Mouse (Mus musculus) frontal cortex, postnatal 14 days (tissue): ENCODE results near the gene Mia.

Source experiments
- DNase-seq, 2 experiments: peaks; one replicate each; pipeline ENCODE4 v3.0.0; 2022; ENCODE audit warnings: low spot score in 2 of 2

Gene Mia

DNA sequence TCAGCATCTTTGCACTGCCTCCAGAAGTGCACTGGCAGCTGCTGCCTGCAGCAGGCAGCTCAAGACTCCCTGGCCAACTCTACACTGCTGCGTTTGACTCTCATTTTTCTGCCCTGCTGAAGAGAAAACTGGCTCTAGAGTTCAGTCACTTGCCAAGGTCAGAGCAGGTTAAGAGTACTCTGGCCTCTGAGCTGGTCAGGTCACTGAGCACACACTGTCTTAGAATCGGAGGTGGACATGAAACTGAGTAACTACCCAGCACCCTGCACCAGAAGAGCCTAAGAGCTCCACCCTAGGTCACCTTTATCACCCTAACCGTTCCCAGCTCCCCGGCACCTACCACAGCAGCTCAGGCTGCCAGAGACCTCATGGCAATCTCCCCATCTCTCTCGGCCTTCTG, 5.0 kb upstream of the Mia start:
- no peak for DNase-seq

DNA sequence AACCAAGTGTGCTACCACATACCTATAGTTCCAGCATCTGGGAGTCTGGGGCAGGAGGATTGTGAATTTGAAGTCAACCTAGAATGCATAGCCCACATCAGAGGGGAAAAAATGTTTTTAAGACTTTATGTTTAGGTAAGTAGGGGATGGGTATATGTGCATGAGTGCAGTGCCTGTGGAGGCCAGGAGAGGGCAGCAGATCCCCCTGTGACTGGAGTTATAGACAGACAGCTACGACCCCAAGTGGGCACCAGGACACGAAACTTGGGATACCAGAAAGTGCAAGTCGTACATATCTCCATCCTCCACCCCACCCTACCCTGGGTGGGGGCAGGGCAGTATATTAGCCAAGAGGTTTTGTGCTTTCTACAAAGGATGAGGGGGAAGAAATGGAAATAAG, 4.0 kb upstream of the Mia start:
- no peak for DNase-seq

DNA sequence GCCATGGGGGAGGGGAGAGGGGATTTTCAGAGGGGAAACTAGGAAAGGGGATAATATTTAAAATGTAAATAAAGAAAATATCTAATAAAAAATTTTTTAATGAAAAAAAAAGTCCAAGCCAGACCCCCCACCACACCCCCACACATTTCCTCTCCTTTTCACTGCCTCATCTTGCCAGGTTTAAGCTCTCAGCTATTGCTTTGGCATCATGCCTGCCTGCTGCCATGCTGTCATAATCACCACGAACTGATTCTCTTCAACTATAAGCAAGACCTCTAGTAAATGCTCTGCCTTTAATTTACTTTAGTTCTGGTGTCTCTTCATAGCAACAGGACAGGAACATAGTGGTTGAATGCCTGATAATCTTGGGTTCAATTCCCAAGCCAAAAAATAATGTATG, 1.5 kb upstream of the Mia start:
- DNase-seq, result no peak

DNA sequence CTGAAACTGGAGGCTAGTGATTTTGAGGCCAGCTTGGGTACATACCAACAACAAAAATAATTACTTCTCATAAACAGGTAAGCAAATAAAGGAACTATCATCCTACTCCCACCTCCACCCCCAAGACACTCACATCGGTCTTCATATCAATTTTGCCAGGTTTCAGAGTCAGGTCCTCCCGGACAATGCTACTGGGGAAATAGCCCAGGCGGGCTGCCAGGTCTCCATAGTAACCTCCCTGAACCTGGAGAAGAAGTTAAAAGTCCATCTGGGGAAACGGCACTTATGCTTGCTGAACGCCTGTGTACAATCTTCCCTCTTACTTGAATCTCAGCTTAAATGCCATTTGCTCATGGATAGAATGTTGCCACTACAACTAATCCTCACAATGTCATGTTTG, 921 bp downstream of the Mia start:
- no peak for DNase-seq

DNA sequence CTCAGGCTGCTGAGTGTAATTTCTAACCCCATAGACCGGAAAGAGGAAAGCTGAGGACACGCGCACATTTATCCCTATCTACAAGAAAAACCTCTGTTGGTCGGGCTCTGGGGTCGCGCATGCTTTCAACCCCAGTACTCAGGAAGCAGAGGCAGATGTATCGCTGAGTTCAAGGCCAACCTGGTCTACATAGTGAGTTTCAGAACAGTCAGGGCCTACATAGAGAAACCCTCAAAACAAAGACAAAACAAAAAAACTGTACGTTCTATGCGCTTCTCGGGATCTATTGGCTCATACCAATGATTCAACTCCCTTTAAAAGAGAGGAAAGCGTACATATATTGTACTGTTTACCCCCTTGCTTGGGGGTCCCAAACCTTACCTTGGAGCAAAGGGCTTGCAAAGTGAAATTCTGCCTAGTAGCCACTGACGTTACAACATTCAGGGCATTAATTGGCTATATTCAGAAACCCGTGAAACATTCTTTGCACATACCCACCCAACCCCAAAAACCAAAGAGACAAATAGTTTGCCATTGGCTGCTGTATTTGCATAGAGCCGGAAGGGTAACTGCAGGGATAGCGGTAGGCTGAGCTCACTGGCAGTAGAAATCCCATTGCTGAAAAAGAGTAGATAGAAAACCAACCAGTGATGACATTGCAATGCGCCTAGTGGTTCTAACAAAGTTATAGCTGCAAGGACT, 1.6 kb downstream of the Mia start:
- no peak for DNase-seq

DNA sequence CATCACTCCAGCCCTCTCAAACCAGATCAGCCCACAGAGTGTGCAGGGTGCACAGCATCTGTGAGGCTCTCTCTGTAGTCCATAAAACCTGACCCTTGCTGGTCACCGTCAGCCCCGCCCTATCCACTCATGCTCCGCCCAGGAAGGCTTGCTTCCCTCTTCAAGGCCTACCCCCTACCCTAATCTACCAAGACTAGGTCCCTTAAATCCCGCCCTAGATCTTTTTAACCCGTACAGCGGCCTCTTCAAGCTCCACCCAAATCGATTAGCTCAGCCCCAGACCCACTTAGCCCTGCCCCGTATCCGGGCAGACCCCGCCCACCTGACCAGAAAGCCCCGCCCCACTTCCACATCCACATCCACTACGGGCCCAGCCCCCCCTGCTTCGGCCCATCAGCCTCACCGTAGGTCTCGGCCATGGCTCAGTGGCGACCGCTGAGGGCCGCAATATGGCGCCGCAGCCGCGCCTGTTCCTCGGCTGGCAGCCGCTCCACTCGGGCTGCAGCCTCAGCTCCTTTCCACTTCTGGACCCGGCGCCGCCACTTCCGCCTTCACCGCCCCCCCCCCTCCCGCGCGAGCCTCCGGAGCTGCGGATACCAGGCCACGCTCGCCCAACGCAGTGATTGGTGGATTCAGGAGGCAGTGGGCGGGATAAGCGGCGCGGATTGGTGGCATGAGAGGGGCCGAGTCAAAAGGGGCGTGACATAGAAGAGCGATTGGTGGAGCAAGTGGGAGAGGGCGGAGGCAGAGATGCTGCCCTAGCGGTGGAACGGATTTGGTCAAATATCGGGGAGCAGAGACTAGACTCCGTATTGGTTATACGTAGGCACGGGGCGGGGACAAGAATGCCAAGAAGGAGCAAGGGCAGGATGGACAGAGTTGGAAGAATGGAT, 2.4 kb downstream of the Mia start, which contains the start of gene Rab4b:
TSS of gene Rab4b (minus strand) at position 573 of the 893 bp plus-strand sequence.
- DNase-seq, result peak; percentile 99

DNA sequence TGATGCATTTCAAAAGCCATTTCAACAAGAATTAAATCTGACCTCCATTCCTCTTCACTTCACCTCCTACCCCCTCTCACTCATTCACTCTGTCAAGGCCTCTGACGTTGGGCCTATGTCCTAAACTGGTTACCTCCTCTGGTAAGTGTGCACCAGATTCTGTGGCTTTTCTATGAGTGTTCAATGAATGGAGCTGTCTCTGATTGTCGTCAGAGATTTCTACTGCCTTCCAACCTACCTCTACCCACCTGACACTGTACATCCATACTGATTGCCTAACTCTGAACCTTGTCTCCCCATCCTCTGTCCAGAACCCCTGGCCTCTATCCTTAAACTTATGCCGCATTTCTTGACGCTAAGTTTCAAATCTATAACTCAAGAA, 3.0 kb downstream of the Mia start:
- DNase-seq, result no peak

DNA sequence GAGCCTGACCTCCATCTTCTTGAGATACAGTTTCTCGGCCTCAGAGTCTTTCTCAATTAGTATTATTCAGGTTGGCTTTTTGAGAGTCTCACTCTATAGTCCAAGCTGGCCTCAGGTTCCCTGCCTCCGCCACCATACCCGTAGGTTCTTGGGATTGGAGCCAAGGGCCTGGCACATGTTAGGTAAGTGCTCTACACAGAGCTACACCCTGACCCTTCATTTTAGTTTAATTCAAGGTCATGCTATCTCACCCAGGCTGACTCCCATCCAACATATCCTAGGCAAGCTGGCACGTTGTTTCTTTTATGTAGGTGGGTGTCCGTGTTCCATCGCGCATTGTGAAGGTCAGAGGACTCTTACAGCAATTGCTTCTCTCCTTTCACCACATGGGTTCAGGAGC, 6.1 kb downstream of the Mia start:
- no peak for DNase-seq

DNA sequence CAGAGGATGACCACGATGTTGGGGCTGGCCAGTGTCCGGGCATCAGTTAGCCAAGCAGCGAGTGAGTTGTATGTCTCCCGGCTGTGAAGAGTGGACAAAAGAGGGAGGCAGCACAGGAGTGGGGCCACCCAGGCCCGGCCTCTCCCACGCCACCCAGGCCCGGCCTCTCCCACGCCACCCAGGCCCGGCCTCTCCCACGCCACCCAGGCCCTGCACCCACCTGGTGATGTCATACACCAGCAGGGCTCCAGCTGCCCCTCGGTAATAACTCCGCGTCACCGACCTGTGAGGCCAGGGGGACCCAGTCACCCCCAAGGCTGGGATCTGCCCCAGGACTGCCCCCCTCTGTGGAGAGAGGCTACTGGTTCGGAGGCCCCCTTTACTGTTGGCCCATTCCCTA, 6.5 kb downstream of the Mia start:
- DNase-seq, result no peak

DNA sequence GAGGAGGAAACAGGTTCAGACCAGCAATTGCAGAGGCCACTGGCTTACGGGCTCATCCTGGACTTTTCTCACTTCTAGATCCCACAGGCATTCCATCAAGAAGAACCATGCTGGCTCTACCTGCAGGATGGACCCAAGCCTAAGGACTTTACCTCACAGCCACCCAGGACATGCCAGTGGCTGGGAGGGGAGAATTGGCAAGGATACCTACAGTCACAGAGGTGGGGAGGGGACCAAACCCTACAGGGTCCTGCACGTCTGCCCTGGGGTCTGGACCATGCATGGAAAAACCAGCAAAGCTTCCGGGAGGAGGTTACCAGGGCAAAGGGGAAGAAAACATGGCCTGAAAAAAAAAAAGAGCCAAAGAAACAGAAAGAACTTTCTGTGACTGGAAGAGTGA, 10.0 kb downstream of the Mia start:
- no peak for DNase-seq

DNA sequence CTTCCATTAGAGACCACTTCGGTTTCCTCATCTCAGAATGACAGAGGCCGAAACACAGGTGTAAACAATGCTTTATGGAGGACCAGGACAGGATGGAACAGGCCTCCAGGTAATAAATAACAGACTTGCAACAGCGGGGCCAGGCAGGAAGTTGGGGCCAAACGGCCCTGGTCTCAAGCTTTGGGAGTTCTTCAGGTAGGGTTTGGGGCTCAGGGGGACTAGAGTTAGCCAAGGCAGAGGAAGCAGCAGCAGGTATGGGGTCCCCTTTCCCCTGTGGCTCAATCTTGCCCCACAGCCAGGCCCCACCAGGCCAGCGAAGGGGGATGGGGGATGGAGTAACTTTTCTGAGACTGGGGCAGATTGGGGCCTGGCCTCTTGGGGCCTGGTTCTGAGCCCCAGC, 12.6 kb downstream of the Mia start:
- DNase-seq, result no peak

DNA sequence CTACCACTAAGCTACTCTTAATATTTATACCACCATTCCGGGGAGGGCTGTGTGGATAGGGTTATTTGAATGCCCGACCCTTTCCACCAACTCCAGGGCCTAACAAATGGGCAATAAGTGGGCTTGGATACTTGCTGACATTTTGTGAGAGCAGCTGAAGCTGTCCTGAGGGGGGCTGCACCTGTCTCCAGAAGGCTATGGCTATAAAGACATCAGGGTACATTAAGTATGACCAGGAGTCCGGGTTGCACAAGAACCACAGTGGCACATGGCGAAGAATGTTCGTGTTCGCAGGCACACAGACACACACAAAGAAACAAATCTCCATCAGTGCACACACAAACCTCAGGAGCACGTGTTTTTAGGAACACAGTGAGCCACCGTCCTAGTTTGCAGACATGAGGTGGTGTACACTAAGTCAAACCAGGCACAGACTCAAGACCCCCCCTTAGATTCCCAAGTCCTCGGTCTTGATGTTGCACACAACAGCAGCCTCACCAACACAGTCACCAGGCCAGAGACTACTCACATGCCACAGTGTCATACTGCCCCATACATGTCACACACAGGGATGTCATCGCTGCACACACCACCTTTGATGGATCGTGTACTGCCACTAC, 13.4 kb downstream of the Mia start:
- no peak for DNase-seq

DNA sequence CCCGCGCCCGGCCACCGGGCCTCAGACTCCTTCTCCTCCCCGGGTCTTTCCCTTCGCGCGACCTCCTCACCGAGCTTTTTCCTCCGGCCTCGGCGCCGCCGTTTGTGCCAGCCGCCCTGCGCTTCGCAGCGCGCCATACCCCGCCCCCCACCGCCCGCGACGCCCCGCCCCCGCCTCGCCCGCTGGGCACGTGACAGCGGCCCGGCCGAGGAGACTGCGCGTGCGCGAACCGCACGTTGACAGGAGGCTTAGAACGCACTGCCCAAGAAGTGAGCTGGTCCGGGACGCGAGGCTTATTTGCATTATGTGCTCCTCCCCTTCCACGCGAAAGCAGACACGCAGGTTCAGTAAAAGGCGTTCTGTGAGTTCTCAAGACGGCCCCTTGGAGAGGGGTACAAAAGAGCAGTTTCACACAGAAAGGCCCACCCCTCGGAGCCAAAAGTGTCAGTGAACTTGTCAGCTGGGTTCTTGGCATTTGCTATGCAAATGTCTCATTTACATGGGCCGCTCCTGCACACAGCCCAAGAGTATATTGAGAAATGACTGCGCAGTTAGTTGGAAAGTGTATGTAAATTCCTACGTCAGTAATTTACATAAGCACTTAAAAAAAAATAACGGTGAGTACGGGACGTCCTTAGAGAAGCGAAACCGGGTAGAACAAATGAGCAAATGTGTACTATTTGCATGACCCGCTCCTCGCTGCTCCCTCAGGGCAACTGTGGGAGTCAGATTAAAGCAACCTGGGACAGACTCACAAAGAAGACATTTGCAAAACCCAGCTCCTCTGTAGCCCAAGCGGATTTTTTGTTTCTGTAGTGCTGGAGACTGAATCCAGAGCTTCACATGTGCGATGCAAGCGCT, 14.1 kb downstream of the Mia start, which contains the start of gene Egln2:
TSS of gene Egln2 (minus strand) at position 189 of the 861 bp plus-strand sequence.
- DNase-seq, result peak; percentile 90 to 91

DNA sequence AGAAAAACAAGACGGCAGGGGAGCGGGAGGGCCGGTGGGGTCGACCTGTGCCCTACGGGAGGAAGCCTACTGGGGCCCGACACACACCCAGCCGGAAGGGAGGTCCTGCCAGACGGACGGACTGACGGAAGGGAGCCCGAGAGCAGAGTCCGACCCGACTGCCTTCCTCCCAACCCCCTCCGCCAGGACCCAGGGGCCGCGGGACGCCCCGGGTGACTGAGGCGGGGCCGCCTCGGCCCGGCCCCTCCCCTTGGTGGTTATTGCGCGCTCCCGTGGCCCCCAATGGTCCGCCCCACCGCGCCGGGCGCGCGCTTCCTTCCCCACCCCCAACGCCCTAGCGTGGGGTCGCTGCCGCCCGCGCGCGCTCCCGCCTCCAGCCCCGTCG, 14.7 kb downstream of the Mia start:
- DNase-seq, result peak in 1 of 2 experiments; percentile 62

DNA sequence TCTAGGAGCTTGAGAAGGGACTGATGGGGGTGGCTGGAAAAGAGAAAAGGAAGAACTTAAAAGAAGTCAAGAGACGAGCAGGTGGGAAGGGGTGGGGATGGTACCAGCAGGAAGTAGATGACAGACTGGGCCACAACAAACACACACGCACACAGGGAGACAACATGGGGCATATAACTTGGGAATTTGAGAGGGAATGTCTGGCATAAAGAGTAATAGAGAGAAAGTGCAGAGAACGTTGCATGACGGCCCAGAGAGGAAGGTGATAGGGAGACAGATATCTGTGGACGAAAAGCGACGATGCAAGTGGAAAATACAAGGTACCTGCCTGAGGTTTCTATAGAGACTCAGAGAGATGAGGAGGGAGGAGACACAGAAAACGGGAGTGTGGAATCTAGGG, 15.3 kb downstream of the Mia start:
- no peak for DNase-seq

DNA sequence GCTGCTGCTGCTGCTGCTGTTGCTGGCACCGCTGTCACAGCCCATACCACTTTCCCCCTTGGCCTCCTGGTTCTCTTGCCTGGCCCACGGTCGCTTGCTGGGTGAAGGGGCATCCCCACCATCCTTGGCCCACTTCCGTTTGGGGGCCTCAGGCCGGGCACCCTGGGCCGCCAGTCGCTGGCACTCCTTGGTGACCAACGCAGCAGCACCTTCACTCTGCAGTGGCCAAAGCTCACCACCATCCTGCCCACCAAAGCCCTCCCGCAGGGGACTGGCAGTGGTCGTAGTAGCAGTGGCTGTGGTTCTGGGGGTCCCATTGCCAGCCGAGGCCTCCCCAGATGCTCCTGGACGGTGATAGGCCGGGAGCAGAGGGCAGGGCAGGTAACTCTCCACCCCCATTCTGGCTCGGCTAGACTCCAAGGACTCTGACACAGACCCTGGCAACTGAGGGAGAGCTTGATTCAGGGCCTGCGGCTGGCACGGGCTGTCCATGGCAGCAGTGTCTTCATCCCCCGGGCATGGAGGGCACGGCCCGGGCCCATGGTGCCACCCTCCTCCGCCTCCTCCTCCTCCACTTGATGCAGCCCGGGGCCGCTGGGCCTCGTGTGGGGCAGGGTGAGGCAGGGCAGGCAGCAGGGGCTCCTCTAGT, 15.8 kb downstream of the Mia start:
- no peak for DNase-seq

DNA sequence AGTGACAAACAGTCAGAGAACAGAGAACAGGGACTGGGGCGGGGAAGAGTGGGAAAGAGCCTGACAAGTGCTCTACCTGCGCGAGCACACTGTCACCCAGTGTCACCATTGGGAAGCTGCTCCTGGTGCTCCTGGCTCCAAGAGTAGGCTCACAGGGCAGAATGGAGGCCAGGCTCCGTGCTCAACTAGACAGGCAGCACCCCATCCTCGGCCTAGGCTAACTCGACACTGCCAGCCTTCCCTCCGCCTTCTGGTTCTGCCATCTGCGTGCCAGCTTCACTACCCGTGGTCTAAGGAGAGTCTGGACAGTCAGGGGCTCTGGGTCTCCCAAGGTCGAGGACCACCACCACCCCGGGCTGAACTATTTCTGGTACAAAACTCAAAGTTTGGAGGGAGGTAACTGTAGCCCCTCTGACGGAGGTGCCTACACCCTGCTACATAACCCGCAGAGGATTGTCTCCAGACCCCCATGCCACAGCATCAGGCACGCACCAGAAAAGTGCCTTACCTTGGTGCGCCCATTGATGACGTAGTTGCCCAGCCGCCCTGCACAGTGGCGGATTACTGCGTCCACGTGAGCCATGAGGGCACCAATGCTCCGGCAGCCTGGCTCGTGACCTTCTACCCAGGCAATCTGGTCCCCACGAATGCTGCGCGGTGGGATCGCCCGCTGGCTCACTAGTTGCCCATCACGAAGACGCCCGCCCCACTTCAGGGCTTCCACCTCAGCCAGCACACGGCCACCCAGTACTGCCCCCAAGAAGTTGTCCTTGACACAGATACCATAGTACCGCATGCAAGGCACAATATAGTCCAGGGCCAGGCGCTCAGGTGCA, 16.6 kb downstream of the Mia start:
- DNase-seq, result no peak

DNA sequence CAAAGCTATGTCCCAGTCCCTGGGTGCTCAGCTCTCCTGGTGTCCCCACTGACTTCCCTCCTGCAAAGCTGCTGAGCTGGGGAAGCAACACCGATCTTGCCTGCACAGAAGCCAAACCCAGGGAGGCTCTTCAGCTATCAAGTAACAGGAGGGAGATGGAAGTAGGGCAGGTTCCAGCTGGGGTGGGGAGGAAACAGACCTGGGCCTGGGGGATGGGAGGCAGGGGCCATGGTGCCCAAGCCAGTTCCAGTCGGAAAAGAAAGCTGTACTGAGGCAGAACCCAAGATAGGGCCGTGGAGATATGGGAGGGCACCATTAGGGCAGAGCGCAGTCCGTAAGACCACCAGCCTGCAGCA, 17.5 kb downstream of the Mia start:
- no peak for DNase-seq

DNA sequence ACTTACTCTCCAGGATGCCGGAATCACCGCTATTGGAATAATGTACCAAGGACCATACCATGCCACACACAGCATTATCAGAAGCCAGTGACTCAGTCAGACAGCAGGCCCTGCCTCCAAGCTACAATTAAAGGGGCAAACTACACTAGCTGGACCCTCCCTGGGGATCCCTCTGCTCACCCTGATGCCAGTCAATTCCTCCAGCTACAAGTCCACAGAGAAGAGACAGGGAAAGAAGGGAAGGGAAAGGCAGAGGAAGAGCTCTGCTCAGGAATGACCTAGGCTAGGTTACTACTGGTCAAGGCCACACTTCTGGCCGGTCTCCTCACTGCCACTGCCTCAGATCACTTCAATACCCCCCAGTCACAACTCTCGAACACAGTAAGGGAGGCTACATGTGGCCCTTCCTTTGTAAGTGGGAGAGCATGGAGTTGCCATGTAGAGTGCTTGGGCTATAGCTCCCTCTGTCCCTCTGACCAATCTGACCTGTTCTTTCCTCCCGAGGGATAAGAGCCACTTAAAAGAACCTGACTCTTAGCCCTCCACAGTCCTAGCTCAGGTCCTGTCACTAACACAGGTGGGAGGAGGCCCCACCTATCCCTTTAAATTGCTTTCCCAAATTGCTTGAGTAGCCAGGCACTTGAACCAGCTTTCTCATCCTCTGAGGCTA, 18.0 kb downstream of the Mia start:
- DNase-seq, result no peak

DNA sequence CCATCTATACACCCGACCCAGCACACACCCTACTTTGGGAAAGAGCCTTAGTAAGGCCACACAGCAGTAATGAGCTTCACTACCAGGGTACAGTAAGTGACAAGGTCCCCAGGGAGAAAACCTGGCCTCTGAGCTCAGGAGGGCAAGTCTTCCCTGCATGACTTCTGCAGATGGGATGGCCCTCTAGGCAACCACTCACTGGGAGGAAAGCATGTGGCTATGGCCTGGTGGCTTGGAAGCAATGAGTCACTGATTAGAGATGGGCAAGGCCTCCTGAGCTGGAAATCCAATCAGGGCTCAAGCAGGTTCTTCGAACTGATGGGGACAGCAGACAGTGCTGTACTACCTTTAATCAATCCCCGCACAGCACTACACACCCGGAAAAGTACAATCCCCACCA, 19.2 kb downstream of the Mia start:
- no peak for DNase-seq
